15 mouse cellular contexts compared by ENCODE assay signal in the genomic region with DNA sequence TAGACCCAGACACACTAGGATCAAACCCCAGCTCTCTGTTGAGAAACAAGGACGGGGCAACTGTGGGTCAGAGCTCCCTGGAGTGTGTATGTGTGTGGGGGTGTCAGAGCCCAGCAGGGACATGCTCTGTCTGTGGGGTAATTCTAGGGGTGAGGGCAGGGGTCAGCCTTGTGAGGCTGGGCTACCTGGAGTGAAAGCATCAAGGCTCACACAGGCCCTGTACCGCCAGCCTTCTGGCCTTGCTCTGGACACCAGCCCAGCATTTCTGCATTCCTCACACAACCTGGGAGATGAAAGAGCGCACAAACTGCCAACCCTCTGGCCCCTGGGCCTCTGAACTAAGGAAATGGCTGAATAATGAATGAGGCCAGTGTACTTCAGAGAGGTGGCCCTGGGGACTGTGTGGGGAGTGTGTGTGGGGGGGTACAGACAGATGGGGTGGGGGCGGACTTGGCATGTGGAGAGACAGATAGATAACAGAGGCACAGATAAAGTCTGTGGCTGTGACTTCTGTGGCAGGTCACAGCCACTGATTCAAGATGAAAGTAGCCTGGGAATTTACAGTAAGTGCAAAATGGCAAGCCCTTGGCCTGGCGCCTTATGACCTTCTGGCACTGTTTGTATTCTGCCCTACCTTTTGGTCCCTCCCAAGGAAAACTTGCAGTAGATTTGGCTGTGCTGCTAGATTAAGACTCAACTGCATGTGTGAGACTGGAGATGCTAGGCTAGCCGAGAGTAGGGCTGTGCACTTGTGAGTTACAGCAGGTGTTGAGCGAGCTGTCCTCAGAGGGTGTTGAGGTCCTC.
DNase-seq lines count a peak whose midpoint lies in the region; ATAC-seq and TF ChIP-seq lines count a peak whose summit lies in the region.
"Had no signal": no experiment of that assay in that cellular context is flagged by ENCODE, and none has a peak within 500 bp of the region (broad histone marks: within the 10 kb centered on the region; RNA-seq: fewer than 3 reads in every experiment).

No protein-coding gene starts in this region.

- TF ChIP-seq CTCF in brain, embryonic 14.5 days (IDR thresholded peaks at IDR 0.05; ENCODE audit: borderline replicate concordance, extremely low read depth, insufficient read depth, insufficient read length): no peak

- no peak overlapping the region for H3K27ac ChIP-seq in hindbrain, embryonic 16.5 days (ENCODE audit: low read depth, low read length)
- H3K27ac ChIP-seq in hindbrain, embryonic 12.5 days: no peak overlapping the region
- H3K27ac ChIP-seq: embryonic facial prominence, embryonic 15.5 days; heart, adult 2 months; left cerebral cortex, adult 2 months had no signal

- H3K36me3 ChIP-seq in hindbrain, embryonic 16.5 days (ENCODE audit: control insufficient read depth, insufficient read depth, low read length): no peaks in the 10 kb centered on the region
- no peaks in the 10 kb centered on the region for H3K36me3 ChIP-seq in hindbrain, embryonic 12.5 days
- H3K36me3 ChIP-seq: embryonic facial prominence, embryonic 15.5 days had no signal

- H3K9ac ChIP-seq in hindbrain, embryonic 16.5 days (ENCODE audit: low read depth, low read length): no peak overlapping the region
- H3K9ac ChIP-seq in hindbrain, embryonic 12.5 days: no peak overlapping the region
- H3K9ac ChIP-seq: embryonic facial prominence, embryonic 15.5 days had no signal

- no peak for TF ChIP-seq POLR2A in brain, embryonic 14.5 days (IDR thresholded peaks at IDR 0.05; ENCODE audit: borderline replicate concordance, extremely low read depth, insufficient read depth, insufficient read length, poor library complexity, severe bottlenecking)

- H3K4me3 ChIP-seq in hindbrain, embryonic 16.5 days (ENCODE audit: low read length): no peak overlapping the region
- H3K4me3 ChIP-seq in hindbrain, embryonic 12.5 days: no peak overlapping the region
- H3K4me3 ChIP-seq: embryonic facial prominence, embryonic 15.5 days; heart, adult 2 months; left cerebral cortex, adult 2 months; myocyte had no signal

- peak; percentile 26 to 50 for DNase-seq in adrenal gland, adult (ENCODE audit: inconsistent age in 2 of 2, low spot score in 1 of 2)
- DNase-seq in adrenal gland, postnatal 4 days (ENCODE audit: low spot score in 2 of 2): no peak
- peak; percentile 70 for DNase-seq in brain, embryonic 14.5 days (ENCODE audit: low read depth)
- peak; percentile 29 for DNase-seq in mesoderm, embryonic 11.5 days (ENCODE audit: low read depth, low spot score)
- no peak for DNase-seq in T-cell, adult 2 months (ENCODE audit: low spot score)
- no peak for DNase-seq in cerebellum, adult 9-11 months
- DNase-seq: cerebellum, adult 11 months; heart, adult 2 months; lung, postnatal 10 days; retina, postnatal 1 day had no signal

- peak; percentile 64 for ATAC-seq in hindbrain, embryonic 16.5 days
- no peak for ATAC-seq in hindbrain, embryonic 12.5 days (ENCODE audit: low FRiP score)

- H3K9me3 ChIP-seq in hindbrain, embryonic 16.5 days (ENCODE audit: control insufficient read depth, low read length): no peaks in the 10 kb centered on the region
- no peaks in the 10 kb centered on the region for H3K9me3 ChIP-seq in hindbrain, embryonic 12.5 days (replicated peaks)
- H3K9me3 ChIP-seq: embryonic facial prominence, embryonic 15.5 days had no signal

- no peaks in the 10 kb centered on the region; the same call in 1 of the 2 replicates for H3K4me1 ChIP-seq in hindbrain, embryonic 16.5 days (ENCODE audit: control insufficient read depth, insufficient read depth, low read depth, low read length)
- peaks cover 11% of the 10 kb centered on the region for H3K4me1 ChIP-seq in hindbrain, embryonic 12.5 days
- H3K4me1 ChIP-seq: embryonic facial prominence, embryonic 15.5 days had no signal

- no peaks in the 10 kb centered on the region; the same call in 1 of the 2 replicates for H3K27me3 ChIP-seq in hindbrain, embryonic 16.5 days (replicated peaks; ENCODE audit: control insufficient read depth, insufficient read depth, low read length)
- no peaks in the 10 kb centered on the region for H3K27me3 ChIP-seq in hindbrain, embryonic 12.5 days
- H3K27me3 ChIP-seq: embryonic facial prominence, embryonic 15.5 days had no signal

- WGBS in hindbrain, embryonic 16.5 days: 55% methylated on average over 7 of the region's 7 CpGs
- 51% methylated on average over 7 of the region's 7 CpGs for WGBS in hindbrain, embryonic 12.5 days

- H3K4me2 ChIP-seq in hindbrain, embryonic 16.5 days (ENCODE audit: low read length): no peak overlapping the region
- H3K4me2 ChIP-seq in hindbrain, embryonic 12.5 days (replicated peaks): no peak overlapping the region
- H3K4me2 ChIP-seq: embryonic facial prominence, embryonic 15.5 days had no signal

Comparison
In these comparisons a context has a peak if more than half of its experiments do, and no peak if none do; other contexts are left out.
1. DNase-seq: peak in adrenal gland, adult (2 of 2), brain, embryonic 14.5 days (single experiment) and mesoderm, embryonic 11.5 days (single experiment); none in adrenal gland, postnatal 4 days (0 of 2), T-cell, adult 2 months (single experiment) and cerebellum, adult 9-11 months (single experiment).